Mouse (Mus musculus) testis, adult 2 months (tissue): ENCODE measurements around the gene Smtnl2.

Experiments used
- CTCF ChIP-seq: fragments of 200-500 bp; IDR thresholded peaks from 2 replicates; pipeline ENCODE4 v1.5.1; 2012; ENCODE audit warnings: low read depth, mild to moderate bottlenecking, inconsistent platforms, low read length, moderate library complexity; ENCODE audit not compliant: control insufficient read depth, insufficient read depth, insufficient replicate concordance
- POLR2A ChIP-seq: fragments of 200-500 bp; IDR thresholded peaks from 2 replicates; pipeline ENCODE4 v1.6.1; 2012; ENCODE audit warnings: low read depth, mild to moderate bottlenecking, inconsistent platforms, low read length, moderate library complexity; ENCODE audit not compliant: control insufficient read depth

DNA sequence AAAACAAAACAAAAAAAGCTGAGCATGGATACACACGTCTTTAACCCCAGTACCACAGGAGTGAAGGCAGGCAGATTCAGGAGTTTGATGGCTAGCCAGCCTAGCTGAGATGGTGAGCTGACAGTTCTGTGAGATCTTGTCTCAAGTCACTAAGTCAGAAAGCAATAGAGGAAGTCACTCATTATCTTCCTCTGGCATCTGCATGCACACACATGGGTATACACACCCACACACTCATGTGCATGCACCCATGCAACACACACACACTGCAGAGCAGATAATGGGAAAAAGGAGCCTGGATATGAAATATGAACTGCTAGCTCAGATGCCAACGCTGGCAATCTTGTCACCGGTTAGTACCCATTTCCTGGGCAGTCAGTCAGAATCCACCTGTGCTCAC, 18.3 kb downstream of the Smtnl2 start:
- TF ChIP-seq POLR2A (no peak), CTCF (no peak)
